Mouse (Mus musculus) kidney, embryonic 14.5 days (tissue): ENCODE data around the gene Skint11. TPM values are rescaled to one million over a fixed set of nuclear protein-coding genes. Genes with fewer than 3 reads are reported as not detected.
"Not testable (repeated sequence)": the region's sequence is repeated elsewhere in the genome, so short reads cannot be mapped to it uniquely, and the experiment has no call there.

ENCODE experiments used
- ATAC-seq: fragments of 200-750 bp; cut with Nextera tagmentation; 2 replicates; pipeline ENCODE4 v1.8.0; 2017; ENCODE audit warnings: moderate number of reproducible peaks, mild to moderate bottlenecking, moderate TSS enrichment, moderate library complexity; ENCODE audit not compliant: low FRiP score, low TSS enrichment
- H3K27ac ChIP-seq: fragments of 300-500 bp; sonication (generic); 2 replicates; pipeline ENCODE4 v1.5.1; 2014; ENCODE audit warnings: low read depth, mild to moderate bottlenecking, low read length, moderate library complexity, mixed read lengths
- H3K27me3 ChIP-seq: fragments of 300-500 bp; sonication (generic); 2 replicates; pipeline ENCODE4 v1.6.1; 2014; ENCODE audit warnings: mild to moderate bottlenecking, low read length; ENCODE audit not compliant: control insufficient read depth, insufficient read depth
- H3K36me3 ChIP-seq: fragments of 300-500 bp; sonication (generic); 2 replicates; pipeline ENCODE4 v1.6.1; 2014; ENCODE audit warnings: low read length, mixed read lengths; ENCODE audit not compliant: control insufficient read depth, insufficient read depth
- H3K4me1 ChIP-seq: fragments of 300-500 bp; sonication (generic); 2 replicates; pipeline ENCODE4 v1.6.1; 2014; ENCODE audit warnings: low read length, mixed read lengths; ENCODE audit not compliant: control insufficient read depth, insufficient read depth
- H3K4me2 ChIP-seq: fragments of 300-500 bp; sonication (generic); replicated peaks from 2 replicates; pipeline ENCODE4 v1.6.1; 2014; ENCODE audit warnings: low read depth, mild to moderate bottlenecking, low read length
- H3K4me3 ChIP-seq: fragments of 300-500 bp; sonication (generic); 2 replicates; pipeline ENCODE4 v1.5.1; 2014; ENCODE audit warnings: mild to moderate bottlenecking, low read length
- H3K9ac ChIP-seq: fragments of 300-500 bp; sonication (generic); 2 replicates; pipeline ENCODE4 v1.6.1; 2014; ENCODE audit warnings: low read depth, mild to moderate bottlenecking, low read length, moderate library complexity
- H3K9me3 ChIP-seq: fragments of 300-500 bp; sonication (generic); 2 replicates; pipeline ENCODE4 v1.6.1; 2016; ENCODE audit warnings: low read length; ENCODE audit not compliant: control insufficient read depth
- WGBS: fragments of 180-500 bp; shearing (Covaris S2); extraction: QIAGEN DNeasy Blood & Tissue Kit; methylation state at CpG from one replicate; pipeline ENCODE4 v1.1.7; 2014; 5-methylcytosine and 5-hydroxymethylcytosine counted together
- polyA plus RNA-seq: library from polyadenylated mRNA; unstranded; fragments of >200 nt; fragmentation: Nextera tagmentation; extraction: Ambion mirVana; gene quantifications from 2 replicates; pipeline ENCODE4 v1.2.1, GENCODE M21; 2014

The Skint11 gene
- not detected in 2 replicates for polyA plus RNA-seq

- H3K36me3 ChIP-seq: no peaks in the 10 kb centered on the region
- no peaks in the 10 kb centered on the region for H3K9me3 ChIP-seq
- H3K4me2 ChIP-seq: no peak within 1 kb of the TSS
- no peak within 1 kb of the TSS for H3K27ac ChIP-seq
- no peak within 1 kb of the TSS for H3K4me3 ChIP-seq
- no peaks in the 10 kb centered on the region for H3K4me1 ChIP-seq
- 88% methylated on average over 1 of the region's 1 CpGs for WGBS
- ATAC-seq: no peak
- H3K27me3 ChIP-seq: no peaks in the 10 kb centered on the region
- H3K9ac ChIP-seq: no peak within 1 kb of the TSS
Measured at GRCm38 (mm10) chr4:114163084-114163483, at the start of gene Skint11. Gene Skint11 (plus strand): TSS chr4:114163384.

- no peak overlapping the region for H3K9ac ChIP-seq
- H3K4me2 ChIP-seq: no peak overlapping the region
- no peak for ATAC-seq
- H3K27ac ChIP-seq: no peak overlapping the region
- H3K9me3 ChIP-seq: no peaks in the 10 kb centered on the region
- H3K36me3 ChIP-seq: no peaks in the 10 kb centered on the region
- no peaks in the 10 kb centered on the region for H3K27me3 ChIP-seq
- no peaks in the 10 kb centered on the region for H3K4me1 ChIP-seq
- no peak overlapping the region for H3K4me3 ChIP-seq
Measured at GRCm38 (mm10) chr4:114161149-114161548, 2.0 kb upstream of the Skint11 start.

GRCm38 (mm10) chr4:114172898-114173297, 9.7 kb downstream of the Skint11 start:
- not testable (repeated sequence) for H3K27ac ChIP-seq, H3K27me3 ChIP-seq, ATAC-seq, H3K9ac ChIP-seq, H3K36me3 ChIP-seq, H3K9me3 ChIP-seq, H3K4me3 ChIP-seq, H3K4me1 ChIP-seq, H3K4me2 ChIP-seq
- WGBS: 24% methylated on average over 5 of the region's 6 CpGs

GRCm38 (mm10) chr4:114256906-114257305, 93.7 kb downstream of the Skint11 start:
- WGBS: 41% methylated on average over 1 of the region's 1 CpGs
- H3K9me3 ChIP-seq, H3K4me3 ChIP-seq, H3K4me2 ChIP-seq, H3K27ac ChIP-seq, H3K36me3 ChIP-seq, H3K27me3 ChIP-seq, ATAC-seq, H3K4me1 ChIP-seq, H3K9ac ChIP-seq: not testable (repeated sequence)

Other genes starting within 250 kb of the Skint11 start
- gene Skint5, start 163.9 kb upstream of the Skint11 start, polyA plus RNA-seq: not detected in 2 replicates
- gene Trabd2b, start 243.3 kb downstream of the Skint11 start, polyA plus RNA-seq: 4.1 and 5.0 TPM in 2 replicates